Mouse (Mus musculus): ENCODE data around the gene Slc1a1.

DNA sequence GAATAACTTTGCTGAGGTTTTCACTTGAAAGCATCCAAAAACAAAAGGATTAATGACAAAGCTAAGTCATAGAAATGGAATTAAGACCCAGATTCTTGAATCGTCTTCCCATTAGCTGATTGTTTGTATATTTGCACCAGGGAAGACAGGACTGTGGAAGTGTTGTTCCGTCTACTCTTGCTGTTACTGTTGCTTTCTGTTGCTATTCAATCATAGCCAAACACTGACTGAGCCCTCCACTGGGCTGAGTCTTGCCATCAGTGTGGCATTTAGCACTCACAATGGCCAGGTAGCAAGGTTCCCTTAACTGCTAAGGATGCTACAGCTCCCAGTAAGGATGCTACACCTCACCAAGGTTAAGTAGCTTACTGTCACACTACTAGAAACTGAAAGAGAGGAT, 25.4 kb downstream of the Slc1a1 start:
- TF ChIP-seq CTCF (IDR thresholded peaks at IDR 0.05; ENCODE audit: extremely low read depth, insufficient read depth, insufficient read length, insufficient replicate concordance) (no peak), POLR2A (IDR thresholded peaks at IDR 0.05; ENCODE audit: low read depth, low read length) (no peak)
